Mouse (Mus musculus): ENCODE results near the gene Ralgps1.
"Not testable (repeated sequence)": the region's sequence is repeated elsewhere in the genome, so short reads cannot be mapped to it uniquely, and the experiment has no call there.

Ralgps1 gene

DNA sequence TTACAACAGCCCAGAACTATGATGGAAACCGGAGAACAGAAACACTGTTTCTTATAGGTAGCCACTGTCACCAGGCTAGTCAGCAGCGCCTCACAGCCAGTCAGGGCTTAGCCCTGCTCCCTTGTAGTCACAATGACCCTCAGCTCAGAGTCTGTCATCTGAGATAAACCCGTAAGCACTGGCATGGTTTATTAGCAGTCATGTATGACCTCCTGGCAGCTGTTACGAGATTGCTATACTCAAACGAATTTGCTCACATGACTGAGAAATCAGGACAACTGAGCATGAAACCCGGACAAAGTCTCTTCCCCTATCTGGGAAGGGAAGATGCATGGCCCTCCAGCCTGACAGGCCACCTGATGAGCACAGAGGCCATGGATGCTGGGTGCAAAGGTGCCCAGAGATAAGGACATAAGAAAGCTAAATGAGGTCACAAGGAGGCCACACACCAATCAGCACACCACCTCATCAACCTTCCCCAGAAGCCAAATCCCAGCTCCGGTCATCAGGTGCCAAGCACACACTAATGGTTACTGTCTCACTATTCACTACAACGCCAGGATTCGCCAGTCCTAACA, 10.1 kb downstream of the Ralgps1 start:
- no peak for DNase-seq (ENCODE audit: low read depth, low spot score)

DNA sequence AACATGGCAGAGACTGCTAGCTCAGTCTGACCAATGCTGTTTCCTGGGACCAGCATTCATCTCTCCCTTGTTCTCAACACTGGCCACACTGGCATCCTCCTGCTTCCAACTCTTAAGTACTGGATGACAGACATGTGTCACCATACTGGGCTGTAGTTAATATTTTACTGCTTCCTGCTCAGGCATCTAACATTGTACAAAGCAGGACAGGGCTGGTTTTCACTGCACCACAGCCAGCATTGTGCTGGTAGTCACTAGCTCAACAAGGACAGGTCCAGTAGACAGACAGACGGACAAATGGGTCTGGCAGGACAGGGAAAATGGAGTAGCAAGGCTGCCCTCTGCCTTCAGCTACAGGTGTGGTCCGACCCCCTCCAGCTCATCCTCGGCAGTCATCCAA, 10.7 kb downstream of the Ralgps1 start:
- no peak for DNase-seq (ENCODE audit: low read depth, low spot score)

DNA sequence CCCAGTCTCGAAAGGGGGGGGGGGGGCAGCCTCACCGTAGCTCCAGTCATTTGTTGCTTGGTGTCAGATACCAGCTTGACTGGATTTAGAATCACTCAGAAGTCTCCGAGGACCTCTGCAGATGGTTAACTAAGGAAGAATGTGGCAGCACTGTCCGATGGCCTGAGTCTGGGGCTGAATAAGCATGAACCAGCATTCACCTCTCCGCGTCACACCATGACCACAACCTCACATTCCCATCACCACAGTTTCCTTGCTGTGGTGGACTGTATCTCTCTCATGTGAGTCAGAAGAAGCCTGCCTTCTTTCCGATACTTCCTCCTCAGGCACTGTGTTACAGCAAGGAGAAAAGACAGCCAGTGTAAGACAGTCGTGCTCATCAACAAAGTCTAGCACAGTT, 12.1 kb downstream of the Ralgps1 start:
- peak; percentile 69 for DNase-seq (ENCODE audit: low read depth, low spot score)

DNA sequence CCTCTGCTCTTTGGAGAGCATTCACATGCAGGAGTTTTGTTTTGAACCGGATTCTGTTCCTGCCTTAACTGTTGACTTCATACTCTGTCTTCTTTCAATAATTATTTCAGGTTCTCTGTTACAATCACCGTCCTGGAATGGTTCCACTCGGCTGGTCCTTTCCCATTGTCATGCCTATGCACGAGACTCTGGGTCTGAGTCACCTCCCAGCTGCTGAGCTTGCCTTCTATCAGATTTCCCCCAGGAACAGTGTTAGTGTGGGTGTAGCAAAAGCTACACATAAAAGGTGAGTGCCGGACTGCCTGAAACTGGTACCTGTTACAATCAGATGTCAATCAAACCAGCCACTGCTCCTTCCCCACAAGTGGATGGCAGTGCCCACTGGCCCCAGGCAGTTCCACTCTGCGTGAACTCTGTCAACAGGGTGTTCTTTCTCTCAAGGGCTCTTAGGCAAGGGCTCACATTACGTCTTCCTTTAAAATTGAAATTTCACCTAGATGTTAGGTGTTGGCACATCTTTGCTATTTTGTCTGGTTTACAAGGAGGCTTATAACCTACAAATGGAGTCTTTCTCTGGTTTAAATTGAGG, 13.9 kb downstream of the Ralgps1 start:
- DNase-seq (ENCODE audit: low read depth, low spot score), result peak; percentile 52

DNA sequence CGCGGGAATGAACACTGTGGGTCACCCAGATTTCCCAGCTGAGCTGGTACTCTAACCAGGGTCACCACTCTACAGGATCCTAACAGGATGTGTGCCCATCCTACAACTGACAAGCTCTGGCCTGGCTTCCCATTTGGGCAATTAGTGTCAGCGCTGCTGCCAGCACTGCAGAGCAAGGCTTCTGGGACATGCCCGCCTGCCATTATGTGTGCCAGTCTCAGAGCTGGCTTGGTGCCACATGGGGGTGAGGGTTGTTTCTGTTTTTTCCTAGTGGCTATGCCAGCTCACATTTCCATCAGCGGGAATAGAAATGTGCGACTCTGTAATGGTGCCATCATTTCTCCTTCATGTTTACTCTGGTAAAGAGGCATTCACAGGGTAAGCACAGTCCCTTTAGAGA, 15.7 kb downstream of the Ralgps1 start:
- DNase-seq (ENCODE audit: low read depth, low spot score), result no peak

DNA sequence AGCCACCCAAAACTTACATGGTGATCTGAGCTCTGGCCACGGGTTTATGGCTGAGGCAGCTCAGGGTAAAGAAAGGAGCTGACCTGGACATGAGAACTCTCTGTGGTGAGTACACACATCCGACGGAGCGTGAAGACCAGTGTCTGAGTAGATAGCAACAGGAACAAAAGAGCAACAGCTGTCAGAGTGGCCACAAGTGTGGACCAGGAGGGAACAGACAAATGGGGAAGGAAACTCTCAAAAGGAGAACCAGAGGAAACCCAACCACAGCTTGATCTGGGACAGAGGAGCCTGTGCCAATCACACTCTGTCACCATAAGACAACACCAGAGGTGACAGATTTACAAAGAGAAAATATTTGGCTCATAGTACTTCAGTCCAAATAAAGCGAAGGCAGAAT, 17.9 kb downstream of the Ralgps1 start:
- DNase-seq (ENCODE audit: low read depth, low spot score), result no peak

DNA sequence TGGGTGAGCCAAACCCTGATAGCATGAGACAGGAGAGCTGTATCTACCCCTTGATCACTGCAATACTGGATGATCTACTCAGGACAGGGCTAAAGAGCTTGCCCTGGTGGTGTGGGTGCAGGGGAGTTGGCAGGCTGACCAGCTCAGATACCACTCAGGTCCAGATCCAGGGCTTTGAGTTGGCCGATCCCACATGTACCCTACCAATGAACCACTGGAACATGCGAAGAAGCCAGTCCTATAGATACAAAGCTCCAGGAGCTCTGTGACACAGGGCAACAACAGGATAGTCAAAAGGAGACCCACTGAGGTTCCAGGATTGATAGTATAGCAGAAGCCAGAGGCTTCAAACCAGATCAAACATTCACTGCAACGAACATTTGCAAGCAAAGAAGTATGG, 19.8 kb downstream of the Ralgps1 start:
- no peak for DNase-seq (ENCODE audit: low read depth, low spot score)

DNA sequence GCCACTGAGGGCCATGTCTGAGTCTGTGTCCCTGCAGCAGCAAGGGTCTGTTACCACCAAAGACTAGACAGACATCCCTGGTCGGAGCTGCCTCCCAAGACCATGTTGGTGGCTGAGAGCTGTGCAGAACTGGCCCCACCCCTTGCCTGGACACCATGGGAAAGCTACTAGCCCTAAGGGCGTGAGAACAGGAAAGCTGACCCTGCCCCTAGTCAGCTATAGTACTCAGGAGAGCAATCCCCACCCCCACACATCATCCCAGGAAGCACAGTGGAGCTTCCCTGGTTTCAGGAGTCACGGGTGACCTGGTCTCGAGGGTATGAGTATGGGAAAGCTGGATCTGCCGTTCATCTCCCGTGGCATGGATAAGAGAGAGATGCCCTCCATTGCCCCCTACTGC, 20.4 kb downstream of the Ralgps1 start:
- no peak for DNase-seq (ENCODE audit: low read depth, low spot score)

DNA sequence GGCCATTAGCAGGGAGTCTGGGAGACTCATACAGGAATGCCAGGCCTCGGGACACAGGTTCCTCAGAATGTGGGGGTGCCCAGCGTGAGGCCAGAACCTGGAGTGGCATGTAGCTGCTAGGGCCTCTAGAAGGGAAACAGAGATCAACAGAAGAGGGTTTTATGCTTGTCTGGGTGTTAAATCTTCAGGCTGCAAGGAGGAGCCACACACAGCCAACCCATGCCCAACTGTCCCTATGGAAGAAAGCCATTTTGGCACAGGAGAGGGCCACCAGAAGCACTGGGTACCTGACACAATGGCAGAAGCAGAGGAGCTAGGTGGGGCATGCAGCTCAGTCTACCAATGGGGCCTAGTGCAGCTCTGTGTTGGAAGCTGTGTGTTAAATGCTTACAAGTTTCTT, 21.7 kb downstream of the Ralgps1 start:
- no peak for DNase-seq (ENCODE audit: low read depth, low spot score)

DNA sequence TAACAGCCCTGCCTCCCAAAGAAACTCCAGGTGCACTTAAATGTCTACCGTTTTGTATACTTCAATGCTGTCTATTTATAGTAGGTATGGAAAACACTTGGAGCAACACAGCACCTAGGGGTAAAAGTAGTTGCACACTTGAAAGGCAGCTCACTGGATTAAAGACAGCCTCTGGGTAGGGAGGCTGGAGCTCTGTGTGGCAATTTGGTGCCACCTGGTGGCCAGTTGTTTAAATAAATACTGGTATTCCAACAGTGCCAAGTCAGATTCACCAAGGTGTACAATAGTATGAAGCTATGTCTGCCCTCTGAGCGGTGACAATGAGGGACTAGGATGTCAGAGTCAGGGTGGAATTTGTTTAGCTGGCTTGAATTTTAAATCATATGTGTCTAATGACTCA, 22.2 kb downstream of the Ralgps1 start:
- DNase-seq (ENCODE audit: low read depth, low spot score), result peak; percentile 93

DNA sequence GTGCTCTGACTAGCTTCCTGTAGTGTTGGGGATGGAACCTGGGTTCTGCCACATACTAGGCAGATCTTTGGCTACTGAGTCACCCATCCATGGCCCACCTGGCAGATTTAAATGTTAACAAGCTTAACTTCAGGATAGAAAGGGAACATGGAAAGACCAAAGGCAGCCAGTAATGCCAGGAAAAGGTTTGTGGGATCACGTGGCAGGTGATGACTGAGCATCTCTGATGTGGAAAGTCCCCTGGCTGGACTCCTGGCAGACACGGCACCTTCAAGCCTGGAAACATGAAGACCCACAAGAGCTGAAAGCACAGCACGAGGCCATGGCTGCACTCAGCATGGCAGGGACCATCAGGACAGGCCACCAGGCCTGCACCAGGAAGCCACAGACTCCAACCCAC, 23.0 kb downstream of the Ralgps1 start:
- peak; percentile 48 for DNase-seq (ENCODE audit: low read depth, low spot score)

DNA sequence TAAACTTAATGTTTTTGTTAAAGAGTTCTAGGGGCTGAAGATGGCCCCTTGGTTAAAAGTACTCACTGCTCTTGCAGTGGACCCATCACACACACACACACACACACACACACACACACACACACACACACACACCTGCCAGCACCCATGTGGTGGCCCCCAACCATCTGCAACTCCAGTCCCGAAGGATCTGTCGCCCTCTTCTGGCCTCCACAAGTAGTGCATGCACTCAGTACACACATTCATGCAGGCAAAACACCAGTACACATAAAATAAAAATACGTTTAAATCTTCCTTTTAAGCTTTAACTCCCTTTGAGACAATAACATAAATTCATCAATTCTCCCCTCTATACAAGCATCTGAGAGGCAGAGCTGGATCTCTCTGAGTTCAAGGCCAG, 23.7 kb downstream of the Ralgps1 start:
- peak; percentile 72 for DNase-seq (ENCODE audit: low read depth, low spot score)

DNA sequence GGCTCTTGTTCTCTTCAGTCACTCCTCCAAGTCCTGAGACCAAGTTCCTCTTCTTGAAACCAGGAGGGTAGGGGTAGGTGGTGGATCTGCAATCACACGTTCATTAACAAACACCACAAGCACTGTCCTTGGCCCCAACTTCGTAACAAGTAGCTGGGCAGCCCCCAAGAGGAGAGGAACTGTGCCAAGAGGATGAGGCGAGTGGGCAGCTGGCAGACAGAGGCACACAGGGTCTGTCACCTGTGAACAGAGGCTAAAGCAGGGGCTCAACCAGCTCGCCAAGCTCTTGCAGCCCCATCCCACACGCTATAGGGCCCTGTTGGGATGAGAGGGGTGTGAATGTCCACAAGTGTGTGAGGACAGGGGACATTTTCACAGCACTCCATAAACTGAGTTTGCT, 24.5 kb downstream of the Ralgps1 start:
- DNase-seq (ENCODE audit: low read depth, low spot score), result no peak

DNA sequence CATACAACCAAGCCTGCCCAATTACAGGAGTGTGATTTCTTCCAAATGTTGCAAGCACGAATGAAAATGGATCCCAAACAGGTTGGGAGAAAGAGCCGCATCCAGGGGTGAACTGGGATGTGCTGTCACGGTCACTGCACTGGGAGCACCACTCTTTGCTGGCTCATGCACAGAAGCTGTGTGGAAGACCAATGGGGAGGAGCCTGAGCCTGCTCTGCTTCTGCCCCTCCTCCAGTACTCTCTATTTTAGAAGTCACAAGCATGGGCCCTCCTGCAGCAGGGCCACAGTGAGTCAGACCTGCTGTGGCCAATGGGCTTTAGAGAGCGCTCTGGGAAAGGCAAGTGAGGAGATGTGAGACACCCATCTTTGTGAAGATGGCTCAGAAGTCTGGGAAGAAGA, 25.3 kb downstream of the Ralgps1 start:
- peak; percentile 45 for DNase-seq (ENCODE audit: low read depth, low spot score)

DNA sequence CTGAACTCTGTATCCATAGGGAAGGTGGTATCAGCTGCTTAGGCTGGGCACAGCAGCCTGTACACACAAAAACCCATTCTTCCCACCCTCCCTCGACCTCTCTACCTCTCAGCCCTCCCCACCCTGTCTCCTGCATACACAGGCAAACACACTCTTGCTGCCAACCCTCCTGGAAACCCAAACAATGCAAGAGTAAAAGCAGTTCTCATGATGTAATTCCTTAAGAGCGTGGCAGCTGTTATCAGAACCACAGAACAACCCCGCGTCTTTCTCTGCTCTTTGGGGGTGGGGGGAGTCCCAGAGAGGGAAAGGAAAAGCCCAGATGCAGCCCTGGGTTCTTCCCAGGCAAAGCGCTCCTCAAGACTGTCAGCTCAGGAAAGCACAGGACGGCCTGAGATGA, 25.8 kb downstream of the Ralgps1 start:
- peak; percentile 28 for DNase-seq (ENCODE audit: low read depth, low spot score)

DNA sequence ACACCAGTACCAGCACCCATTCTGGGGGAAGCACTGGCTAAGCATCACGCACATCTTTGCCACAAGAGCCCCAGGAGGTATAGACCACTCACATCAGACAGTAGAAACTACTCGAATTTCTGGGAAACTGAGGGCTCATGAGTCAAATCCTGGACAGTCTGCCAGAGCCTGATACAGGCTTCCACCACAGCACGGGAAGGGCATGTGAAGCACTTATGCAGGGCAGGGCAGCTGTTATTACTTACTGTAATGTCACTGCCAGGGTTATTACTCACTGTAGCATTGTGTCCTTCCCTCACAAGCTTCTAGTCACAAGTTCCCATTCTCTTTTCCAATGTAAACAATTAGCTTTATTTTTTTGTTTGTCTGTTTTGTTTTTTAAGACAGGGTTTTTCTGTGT, 27.9 kb downstream of the Ralgps1 start:
- peak; percentile 60 for DNase-seq (ENCODE audit: low read depth, low spot score)

DNA sequence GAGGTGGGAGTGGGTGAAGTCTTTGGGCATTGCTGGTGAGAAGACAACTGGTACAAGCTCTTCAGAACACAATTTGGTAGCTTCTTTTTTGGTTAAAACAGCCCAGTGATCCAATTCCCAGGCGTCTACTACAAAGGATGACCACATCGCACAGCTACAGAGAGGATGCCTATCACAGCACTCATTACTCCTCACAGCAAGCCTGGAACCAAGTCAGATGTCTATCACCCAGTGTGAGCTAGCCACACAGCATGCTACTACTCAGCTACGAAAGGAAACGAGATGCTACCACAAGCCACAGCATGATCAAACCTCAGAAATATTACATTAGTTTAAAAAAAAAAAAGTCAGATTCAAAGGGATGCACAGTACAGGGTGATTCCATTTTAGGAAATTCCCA, 29.1 kb downstream of the Ralgps1 start:
- DNase-seq (ENCODE audit: low read depth, low spot score), result no peak

DNA sequence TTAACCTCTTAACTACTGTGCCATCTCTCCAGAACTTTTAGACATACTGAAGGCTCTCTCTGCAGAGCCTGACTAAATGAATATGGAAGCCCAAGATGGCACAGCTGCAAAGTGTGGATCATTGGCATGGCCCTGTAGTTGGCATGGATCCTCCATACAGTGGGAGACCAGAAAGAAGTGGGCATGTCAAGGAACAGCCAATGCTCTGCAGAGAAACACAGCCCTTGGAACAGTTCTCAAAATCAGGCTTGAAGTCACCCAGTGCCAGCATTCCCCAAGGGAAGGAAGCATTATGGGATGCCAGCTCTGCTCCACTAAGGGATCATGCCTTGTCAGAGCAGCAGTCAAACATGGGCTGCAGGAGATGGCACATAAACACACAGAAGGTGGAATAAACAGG, 35.5 kb downstream of the Ralgps1 start:
- no peak for DNase-seq (ENCODE audit: low read depth, low spot score)

DNA sequence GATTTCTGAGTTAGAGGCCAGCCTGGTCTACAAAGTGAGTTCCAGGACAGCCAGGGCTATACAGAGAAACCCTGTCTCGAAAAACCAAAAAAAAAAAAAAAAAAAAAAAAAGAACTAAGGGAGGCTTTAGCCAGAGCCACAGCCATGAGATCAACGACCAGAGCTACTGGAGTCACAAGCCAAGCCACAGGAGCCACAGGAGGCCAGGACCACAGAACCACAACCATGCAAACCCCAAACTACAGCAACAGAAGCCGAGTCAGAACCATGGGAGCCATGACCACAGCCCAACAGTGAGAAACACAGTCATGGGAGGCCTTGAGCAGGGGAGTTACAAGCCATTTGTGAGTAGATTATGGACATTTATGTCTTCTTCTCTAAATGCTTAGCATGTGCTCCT, 41.7 kb downstream of the Ralgps1 start:
- DNase-seq (ENCODE audit: low read depth, low spot score), result peak; percentile 56

DNA sequence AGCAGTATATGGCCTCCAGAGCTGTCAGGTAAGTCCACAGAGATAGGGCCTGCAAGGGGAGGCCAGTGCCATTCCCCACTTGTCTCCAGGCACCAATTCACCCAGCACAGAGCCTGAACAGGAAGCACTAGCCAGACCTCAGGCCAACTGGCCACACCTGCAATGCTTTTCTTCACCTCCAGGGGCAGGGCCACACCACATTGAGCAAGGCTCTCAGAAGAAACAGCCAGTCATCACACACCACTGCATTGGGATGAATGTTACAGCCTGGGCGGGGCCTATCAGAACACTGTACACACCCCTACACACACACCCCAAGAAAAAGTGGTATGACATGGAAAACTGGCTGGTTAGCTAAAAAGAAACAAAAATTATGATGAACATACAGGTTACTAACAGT, 42.3 kb downstream of the Ralgps1 start:
- DNase-seq (ENCODE audit: low read depth, low spot score), result peak; percentile 81

DNA sequence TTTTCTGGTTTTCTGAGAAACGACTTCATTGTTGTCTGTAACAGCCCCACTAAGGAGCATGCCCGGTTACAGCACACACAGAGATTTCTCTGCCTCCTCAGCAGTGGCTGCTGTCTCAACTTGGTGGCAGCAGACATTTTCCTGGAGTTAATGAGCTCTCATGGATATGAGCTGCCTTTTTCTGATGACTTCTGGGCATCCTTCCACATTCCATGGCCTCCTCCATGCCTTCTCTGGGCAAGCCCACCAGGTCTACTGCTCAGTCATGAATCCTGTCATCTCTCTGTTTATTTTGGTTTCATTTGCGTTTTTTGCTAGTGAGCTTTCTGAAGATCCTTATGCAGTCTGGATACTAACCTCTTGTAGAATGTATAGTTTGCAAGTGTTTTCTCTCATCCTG, 45.9 kb downstream of the Ralgps1 start:
- peak; percentile 63 for DNase-seq (ENCODE audit: low read depth, low spot score)

DNA sequence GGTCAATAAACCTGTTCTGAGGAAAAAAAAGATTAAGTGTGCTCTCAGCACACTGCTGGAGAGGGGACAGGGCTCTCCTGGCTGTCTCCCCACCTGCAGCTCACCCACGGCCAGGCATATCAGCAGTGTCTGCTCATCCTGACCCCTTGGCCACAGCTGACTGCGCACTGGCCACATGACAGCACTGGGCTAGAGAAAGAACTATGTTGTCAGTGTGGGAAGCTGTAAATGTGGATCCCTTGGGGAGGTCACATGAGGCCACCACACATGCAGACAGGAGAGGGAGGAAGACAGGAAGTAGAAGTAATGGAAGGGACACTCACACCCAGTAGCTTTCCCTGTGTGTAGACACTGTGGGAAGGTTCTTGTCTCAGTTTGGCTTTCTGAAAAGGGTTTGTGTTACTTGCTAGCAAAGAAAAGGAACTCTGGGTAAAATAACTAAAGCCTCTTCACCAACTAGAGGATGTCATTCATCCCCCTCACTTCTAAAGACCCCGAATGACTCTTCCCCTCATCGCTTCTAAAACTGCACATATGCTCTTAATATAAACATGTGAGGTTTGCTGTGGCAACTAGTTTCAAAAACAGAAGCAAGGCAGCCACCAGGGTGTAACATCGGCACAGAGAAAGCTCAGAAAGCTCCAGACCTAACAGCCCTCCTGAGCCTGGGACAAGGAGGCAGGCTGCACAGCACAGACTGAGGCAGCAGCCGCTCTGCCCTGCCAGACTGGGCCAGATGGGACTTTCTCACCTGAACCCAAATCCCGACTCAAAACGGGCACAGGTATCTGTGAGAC, 47.3 kb downstream of the Ralgps1 start:
- peak; percentile 32 for DNase-seq (ENCODE audit: low read depth, low spot score)

DNA sequence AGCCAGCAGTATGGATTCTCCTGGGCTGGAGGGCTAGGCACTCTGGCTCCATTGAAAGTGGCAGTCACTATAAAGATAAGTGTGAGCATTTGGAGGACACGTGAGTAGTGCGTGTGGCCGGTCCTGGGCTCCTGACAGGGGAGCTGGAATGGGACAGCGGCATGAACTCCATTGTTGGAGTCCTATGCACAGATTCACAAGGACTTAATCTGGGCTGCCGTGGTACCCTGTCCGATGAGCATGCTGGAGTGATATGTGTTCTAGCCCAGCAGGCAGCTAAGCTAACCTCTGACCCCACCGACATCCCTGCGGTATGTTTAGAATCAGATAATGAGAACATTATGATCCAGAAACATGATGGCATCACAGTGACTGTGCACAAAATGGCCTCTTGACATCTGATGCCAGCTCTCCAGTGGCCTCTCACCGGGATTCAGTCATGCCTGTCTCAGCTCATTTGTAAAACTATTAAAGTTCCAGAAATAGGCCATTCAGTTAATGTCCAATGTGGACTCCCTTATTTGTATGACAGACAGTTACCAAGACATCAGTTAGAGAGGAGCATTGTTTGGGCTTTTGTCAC, 48.2 kb downstream of the Ralgps1 start:
- DNase-seq (ENCODE audit: low read depth, low spot score), result not testable (repeated sequence)
